Mouse (Mus musculus) layer of hippocampus, postnatal 10 days (tissue): ENCODE data around the gene Gm45902. TPM values are rescaled to one million over a fixed set of nuclear protein-coding genes. Genes with fewer than 3 reads are reported as not detected.

Source experiments
- total RNA-seq, 2 experiments: library from RNA; stranded (reverse); gene quantifications; 2 replicates each; pipeline ENCODE4 v1.2.3; 2021

The Gm45902 gene
- total RNA-seq, 2 experiments from 2014 or later, result 6.7 to 7.0 TPM

Other genes starting within 250 kb of the Gm45902 start
- 10 to 100 TPM; 76.4 to 78.5 TPM for gene Nmt2, start 228.6 kb downstream of the Gm45902 start, total RNA-seq
- gene Rpp38, start 180.1 kb downstream of the Gm45902 start, total RNA-seq, result 1 to 10 TPM; 8.6 to 9.1 TPM
- 1 to 10 TPM; 1.9 to 2.0 TPM for gene Acbd7, start 176.6 kb downstream of the Gm45902 start, total RNA-seq
- gene Olah, start 115.6 kb downstream of the Gm45902 start, total RNA-seq, result not detected
- gene Meig1, start 90.1 kb downstream of the Gm45902 start, total RNA-seq, result 1 to 10 TPM; 5.8 to 6.8 TPM
- 10 to 100 TPM; 10.6 to 13.5 TPM for gene Dclre1c, start 88.7 kb downstream of the Gm45902 start, total RNA-seq
- gene Suv39h2, start 37.8 kb downstream of the Gm45902 start, total RNA-seq, result 1 to 10 TPM; 4.7 to 4.8 TPM
- gene Hspa14, start within 50 bp of the Gm45902 start, total RNA-seq, result 10 to 100 TPM; 47.0 to 48.8 TPM
- gene Cdnf, start 240 bp upstream of the Gm45902 start, total RNA-seq, result 1 to 10 TPM in 1 of 2 experiments, under 1 TPM in 1; 0.98 to 1.4 TPM
- gene Fam107b, start 57.7 kb upstream of the Gm45902 start, total RNA-seq, result 10 to 100 TPM; 22.3 to 25.6 TPM